ENCODE assay signal across 7 mouse cellular contexts in the genomic region with DNA sequence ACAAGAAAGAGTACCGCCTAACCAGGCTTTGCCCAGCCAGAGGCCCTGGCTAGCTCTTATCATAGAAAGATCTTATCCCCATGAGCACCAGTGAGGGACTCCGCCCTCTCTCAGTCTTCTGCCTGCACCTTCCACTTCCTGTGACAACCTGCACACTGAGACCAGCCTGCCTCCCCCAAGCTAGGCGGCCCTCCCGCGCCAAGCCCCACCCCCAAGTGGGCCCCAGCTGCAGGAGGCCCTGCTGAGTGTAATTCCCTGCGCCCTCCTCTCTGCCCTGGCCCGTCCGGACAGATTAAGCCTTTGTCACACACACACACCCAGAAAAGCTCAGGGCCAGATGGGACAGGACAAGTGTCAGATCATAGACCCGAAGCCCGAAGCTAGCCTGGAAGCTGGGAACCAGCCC. TPM values are rescaled to one million over a fixed set of nuclear protein-coding genes. Genes with fewer than 3 reads are reported as not detected.
DNase-seq lines count a peak whose midpoint lies in the region; ATAC-seq lines count a peak whose summit lies in the region.

No protein-coding gene starts in this region.

- H3K4me1 ChIP-seq in hindbrain, embryonic 15.5 days (replicated peaks), result peaks cover 64% of the 10 kb centered on the region

- peak overlapping the region; percentile 9; the same call in 1 of the 2 replicates for H3K4me2 ChIP-seq in hindbrain, embryonic 15.5 days

- peak; percentile 32 for DNase-seq in kidney, postnatal 14 days
- DNase-seq in kidney, adult 9 months, result no peak
- DNase-seq in c-Kit-positive CD71-positive TER-119-negative erythroid progenitor cells, embryonic 14.5 days (ENCODE audit: low read depth), result peak; percentile 79
- peak; percentile 45 for DNase-seq in mesoderm, embryonic 11.5 days (ENCODE audit: low read depth, low spot score)
- peak; percentile 92 for DNase-seq in thymus, postnatal 14 days
- DNase-seq in right cerebral cortex, postnatal 4 days, result no peak

- no peak overlapping the region for H3K9ac ChIP-seq in hindbrain, embryonic 15.5 days

- WGBS in hindbrain, embryonic 15.5 days, result 17% methylated on average over 10 of the region's 10 CpGs

- no peak overlapping the region for H3K27ac ChIP-seq in hindbrain, embryonic 15.5 days (replicated peaks)

- ATAC-seq in hindbrain, embryonic 15.5 days (ENCODE audit: low FRiP score, low read depth), result no peak

- H3K27me3 ChIP-seq in hindbrain, embryonic 15.5 days, result no peaks in the 10 kb centered on the region

- H3K9me3 ChIP-seq in hindbrain, embryonic 15.5 days, result no peaks in the 10 kb centered on the region

- H3K36me3 ChIP-seq in hindbrain, embryonic 15.5 days, result no peaks in the 10 kb centered on the region

- no peak overlapping the region for H3K4me3 ChIP-seq in hindbrain, embryonic 15.5 days

RNA-seq across cellular contexts. Expression of a gene that starts 3.9 kb away (rescaled TPM):
- 42.6 and 45.4 TPM in 2 replicates for polyA plus RNA-seq in hindbrain, embryonic 15.5 days (2015; fragmentation: Nextera tagmentation; extraction: Ambion mirVana)

RNA-seq across cellular contexts. Expression of a gene that starts 33.3 kb away (rescaled TPM):
- polyA plus RNA-seq in hindbrain, embryonic 15.5 days (2015; fragmentation: Nextera tagmentation; extraction: Ambion mirVana), result not detected in 2 replicates

Comparison
In these comparisons a context has a peak if more than half of its experiments do, and no peak if none do; other contexts are left out.
1. DNase-seq: peak in kidney, postnatal 14 days (single experiment), c-Kit-positive CD71-positive TER-119-negative erythroid progenitor cells, embryonic 14.5 days (single experiment), mesoderm, embryonic 11.5 days (single experiment) and thymus, postnatal 14 days (single experiment); none in kidney, adult 9 months (single experiment) and right cerebral cortex, postnatal 4 days (single experiment).